Mouse (Mus musculus): Measurements from ENCODE around the gene Mptx2. TPM values are rescaled to one million over a fixed set of nuclear protein-coding genes. Genes with fewer than 3 reads are reported as not detected.
"Not testable (repeated sequence)": the region's sequence is repeated elsewhere in the genome, so short reads cannot be mapped to it uniquely, and the experiment has no call there.

The Mptx2 gene
- polyA plus RNA-seq (2012; rRNA removed), result 167 and 349 TPM in 2 replicates

DNA sequence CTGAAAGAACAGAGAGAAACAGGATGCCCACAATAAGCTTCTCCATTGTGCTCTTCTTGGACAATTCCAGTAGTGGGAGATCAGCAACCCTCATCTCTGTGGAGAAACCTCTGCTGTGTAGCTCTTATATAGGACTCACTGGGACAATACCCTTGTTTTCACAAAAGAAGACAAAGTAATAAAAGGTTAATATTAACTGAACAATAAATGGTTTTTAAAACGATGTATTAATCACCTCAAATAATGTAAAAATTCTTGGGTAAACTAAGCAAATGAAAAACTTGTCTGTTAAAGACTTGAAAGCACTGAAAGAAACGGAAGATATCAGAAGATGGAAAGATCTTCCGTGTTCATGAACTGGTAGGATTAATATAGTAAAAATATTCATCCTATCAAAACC, at the start of gene Mptx2:
Mptx2 (minus strand) TSS at position 101 of the 400 bp plus-strand sequence.
- WGBS, result 54% methylated on average over 3 of the region's 3 CpGs
- no peak for DNase-seq (ENCODE audit: low read depth, low spot score)

DNA sequence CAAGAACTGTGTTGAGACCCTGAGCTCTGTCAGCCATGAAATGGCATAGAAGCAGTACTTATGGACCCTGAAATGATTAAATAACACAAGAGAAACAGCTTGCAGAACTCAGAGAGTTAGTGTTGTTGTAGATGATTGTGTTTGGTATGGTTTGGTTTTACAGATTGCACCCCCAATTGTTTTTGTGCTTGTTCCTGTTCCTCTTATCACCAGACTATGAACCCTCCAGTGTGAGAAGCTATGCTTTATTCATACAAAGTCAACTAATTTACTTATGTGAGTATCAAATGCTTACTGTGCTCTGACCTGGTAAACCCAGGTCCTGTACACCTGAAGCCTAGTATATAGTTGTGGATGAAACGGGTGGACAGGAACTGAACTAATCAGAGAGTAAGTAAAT, 49.0 kb upstream of the Mptx2 start:
- DNase-seq (ENCODE audit: low read depth, low spot score), result no peak
- WGBS, result 24% methylated on average over 1 of the region's 1 CpGs

DNA sequence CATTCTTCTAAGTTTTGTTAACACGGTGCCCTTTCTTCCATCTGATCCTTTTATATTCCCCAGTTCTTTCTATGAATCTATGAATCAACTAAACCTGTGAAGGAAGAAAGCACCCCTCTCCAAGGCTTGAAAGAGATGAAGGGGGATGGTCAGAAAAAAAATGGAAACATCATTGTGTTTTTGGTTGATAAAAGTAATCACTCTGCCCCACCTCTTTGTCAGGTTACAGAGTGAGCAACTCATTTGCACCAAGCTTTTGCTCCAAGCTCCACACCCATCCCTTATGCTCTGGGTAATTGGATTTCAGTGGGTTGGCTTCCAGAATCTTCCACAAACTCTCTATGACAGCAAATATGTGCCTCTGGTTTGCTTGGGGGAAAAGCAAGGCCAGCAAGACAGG, 47.8 kb upstream of the Mptx2 start:
- no peak for DNase-seq (ENCODE audit: low read depth, low spot score)
- WGBS, result 94% methylated on average over 1 of the region's 1 CpGs

DNA sequence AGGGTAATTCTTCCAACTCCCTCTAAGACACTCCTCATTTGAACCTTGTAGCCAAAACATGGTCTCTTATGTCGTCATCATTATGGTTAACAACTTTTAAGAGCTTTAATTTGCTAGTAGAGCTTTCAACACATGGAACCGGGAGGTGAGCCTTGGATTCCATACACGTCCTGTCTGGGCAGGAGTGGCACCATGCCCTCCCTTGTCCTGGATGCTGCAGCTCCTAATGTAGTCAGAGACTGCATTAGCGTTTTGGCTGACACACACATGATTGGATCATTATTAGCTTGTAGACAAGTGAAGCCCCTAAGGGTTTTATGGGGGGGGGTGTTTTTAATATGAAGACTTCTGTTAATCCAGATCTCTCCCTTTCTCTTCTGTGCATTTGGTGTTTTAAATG, 47.4 kb upstream of the Mptx2 start:
- WGBS, result 50% methylated on average over 4 of the region's 4 CpGs
- DNase-seq (ENCODE audit: low read depth, low spot score), result no peak

DNA sequence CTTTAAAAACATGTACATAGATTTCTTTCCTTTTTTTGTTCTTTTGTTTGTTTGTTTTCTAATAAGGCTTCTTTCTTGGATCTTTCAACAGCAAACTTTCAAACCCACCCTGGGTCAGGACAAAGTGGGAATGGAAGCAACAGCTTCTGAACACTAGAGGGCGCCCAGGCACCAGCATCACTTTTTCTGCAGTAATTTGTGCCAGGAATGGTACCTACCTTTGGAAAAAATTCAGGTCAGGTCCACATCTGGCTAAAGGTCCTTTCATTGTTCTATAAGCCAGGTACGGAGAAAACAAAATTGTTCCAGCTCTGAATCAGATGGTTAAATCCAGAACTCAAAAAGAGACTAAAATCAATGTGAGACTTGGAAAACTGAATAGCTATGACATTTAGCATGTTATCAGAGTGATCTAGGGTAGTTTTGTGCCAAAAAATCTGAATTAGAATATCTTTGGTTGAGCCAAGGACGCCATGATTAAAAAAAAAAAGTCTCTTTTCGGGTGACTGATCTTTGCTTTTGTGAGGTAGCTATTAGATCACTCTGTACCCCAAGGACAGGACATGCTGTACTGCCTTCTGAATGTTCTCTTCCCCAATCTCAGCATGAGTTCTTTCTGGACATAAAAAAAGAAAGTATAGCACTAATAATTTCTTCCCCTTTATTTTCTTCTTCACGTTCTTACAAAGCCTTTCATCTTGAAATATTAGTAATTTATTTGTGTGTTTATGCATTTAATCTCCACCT, 46.4 kb upstream of the Mptx2 start:
- WGBS, result 27% methylated on average over 5 of the region's 5 CpGs

DNA sequence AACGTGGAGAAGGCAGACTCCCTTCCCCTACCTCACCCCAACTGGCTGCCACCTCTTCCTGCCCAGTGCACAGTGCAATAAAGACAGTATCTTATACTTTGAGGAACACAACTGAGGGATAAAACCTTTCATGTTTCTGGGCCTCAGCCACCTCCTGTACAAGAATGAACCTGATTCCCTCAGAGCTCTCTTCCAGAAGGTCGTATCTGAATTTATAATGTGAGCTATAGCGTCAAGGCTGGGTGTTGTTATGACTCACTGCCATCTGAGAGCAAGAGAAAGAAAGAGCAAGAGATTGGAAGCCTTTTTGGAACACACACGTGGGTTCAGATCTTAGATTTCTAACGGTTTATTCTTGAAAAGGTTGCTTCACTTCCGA, 44.7 kb upstream of the Mptx2 start:
- 60% methylated on average over 6 of the region's 6 CpGs for WGBS
- DNase-seq (ENCODE audit: low read depth, low spot score), result no peak

More for the DNA sequence above, 46.4 kb upstream of the Mptx2 start:
- DNase-seq (ENCODE audit: low read depth, low spot score), result no peak

DNA sequence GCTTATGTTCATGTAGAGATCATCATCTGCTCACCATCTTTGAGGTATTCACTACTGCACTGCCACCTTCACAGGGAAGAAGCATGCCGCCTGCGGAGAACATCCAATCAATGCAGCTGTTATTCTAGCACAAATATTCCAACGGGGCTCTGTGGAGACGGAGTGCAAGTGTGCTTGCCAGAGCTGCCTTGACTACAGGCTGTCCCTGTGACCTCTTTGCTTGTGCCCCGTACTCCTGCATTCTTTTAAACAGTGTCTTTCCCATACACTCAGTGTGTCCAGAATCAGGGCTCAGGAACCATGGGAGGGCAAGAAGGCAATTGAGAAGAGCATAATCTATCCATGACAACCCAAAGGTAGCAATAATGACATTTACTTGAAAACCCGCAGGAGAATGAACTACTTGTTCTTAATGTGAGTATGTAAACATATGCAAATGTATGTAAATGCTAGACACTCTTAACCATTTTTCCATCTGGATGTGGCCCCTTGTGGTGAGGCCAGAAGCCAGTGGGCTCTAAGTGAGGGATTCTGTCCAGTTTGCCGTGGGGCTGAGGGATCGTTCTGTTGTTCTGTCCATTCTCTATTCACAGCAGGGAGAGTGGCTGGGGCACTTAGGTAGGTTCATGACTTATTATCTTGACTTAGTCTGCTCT, 44.1 kb upstream of the Mptx2 start:
- no peak for DNase-seq (ENCODE audit: low read depth, low spot score)

DNA sequence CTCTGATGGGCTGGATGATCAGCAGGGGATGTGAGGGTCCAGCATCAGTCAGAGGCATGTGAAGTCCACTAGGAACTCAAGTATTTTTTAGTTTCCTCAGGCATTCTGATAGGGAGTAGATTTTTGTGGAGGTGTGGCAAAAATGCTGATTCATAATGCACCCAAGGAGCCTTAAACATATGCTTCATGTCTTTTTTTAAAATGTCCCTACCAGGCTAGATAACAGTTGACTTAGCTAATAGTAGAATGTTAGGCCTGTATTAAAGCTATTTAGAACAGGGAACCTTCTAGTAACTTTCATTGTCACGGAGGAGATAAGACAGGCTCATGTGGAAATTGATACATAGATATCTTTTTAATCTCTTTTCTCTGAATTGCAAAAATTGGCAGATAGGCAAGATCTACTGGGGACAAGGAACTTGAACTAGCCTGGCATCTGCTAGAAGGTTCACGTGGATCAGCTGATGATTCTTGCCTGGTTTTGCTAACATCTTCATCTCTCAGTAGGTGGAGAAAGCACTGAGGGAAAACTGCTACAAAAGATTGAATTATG, 40.4 kb upstream of the Mptx2 start:
- 84% methylated on average over 2 of the region's 2 CpGs for WGBS
- no peak for DNase-seq (ENCODE audit: low read depth, low spot score)

More for the DNA sequence above, 44.1 kb upstream of the Mptx2 start:
- 74% methylated on average over 8 of the region's 8 CpGs for WGBS

DNA sequence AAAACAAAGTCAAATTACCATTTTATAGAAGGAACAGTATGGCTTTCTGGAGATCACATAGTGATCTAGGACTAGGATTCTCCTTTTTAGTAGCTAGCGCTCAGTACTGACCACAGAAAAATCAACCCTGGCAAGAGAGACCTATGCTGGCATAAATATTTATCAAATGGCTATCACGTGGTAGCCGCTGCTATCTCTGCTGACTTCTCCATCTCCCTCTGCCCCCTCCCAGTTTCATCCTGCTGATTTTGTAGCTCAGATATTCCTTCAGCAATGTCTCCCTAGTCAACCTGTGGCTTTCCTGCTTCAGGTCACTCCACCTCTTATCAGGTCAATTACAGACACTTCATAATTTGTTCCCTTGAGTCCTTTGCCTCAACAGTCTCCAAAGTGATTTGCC, 38.1 kb upstream of the Mptx2 start:
- no peak for DNase-seq (ENCODE audit: low read depth, low spot score)
- 72% methylated on average over 3 of the region's 3 CpGs for WGBS

DNA sequence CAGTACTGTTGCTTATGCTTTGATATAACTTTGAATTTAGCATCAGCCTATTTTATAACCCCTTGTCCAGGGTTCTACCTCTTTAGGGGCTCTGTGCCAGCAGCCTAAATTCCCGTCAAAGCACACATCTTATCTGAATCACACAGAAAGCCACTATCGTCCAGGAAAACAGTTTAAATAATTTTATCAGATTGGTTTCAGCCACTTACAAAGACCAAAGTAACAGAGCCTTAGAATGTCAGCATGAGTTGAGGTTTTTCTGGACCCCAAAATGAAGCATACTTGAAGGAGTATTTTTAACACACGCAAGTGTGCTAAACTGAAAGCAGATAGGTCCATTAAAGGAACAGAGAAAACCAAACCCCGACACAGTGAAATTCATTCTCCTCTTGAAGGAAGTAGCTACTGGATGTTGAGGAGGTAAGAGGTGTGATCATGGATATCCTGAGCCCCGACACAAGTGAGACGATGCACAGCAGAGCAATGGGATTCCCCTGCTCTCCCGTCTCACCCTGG, 36.0 kb upstream of the Mptx2 start:
- 73% methylated on average over 7 of the region's 7 CpGs for WGBS
- not testable (repeated sequence) for DNase-seq (ENCODE audit: low read depth, low spot score)

DNA sequence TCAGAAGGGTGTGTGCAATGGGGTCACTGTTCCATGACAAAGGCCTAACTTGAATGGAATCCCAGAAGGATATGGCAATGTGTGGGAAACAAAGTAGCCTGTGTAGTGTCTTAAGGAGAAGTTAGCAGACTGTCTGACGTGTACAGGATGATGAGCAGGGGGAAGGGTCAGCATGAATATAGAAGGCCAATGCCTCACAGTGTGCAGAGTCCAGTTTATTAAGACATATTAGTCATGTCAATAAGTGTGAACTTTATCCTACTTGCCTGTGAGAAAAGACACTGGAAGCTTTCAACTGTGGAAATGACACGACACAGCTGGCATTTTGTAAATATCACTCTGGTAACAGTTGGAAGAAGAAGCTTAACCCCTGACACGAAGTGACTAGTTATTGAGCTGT, 25.2 kb upstream of the Mptx2 start:
- WGBS, result 41% methylated on average over 3 of the region's 3 CpGs
- not testable (repeated sequence) for DNase-seq (ENCODE audit: low read depth, low spot score)

DNA sequence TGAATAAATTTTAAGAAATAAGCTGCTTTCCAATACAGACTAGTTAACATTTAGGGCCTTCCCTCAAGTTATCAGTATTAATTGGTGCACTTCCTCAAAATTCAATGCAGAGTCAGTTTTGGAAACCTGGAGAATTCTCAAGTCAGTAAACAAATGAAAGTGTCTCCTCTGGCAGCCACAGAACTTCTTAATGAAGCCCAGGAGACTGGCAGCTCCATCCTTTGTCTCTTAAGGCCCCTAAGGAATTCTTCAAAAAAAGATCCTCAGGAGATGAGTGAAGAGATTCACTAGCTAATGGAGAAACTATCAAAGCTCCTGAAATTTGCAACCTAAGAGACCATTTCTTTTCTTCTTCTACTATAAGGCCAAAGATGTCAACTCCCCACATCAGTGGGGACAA, 11.9 kb downstream of the Mptx2 start, which contains the start of gene Olfr418:
Olfr418 (plus strand) TSS at position 301 of the 400 bp plus-strand sequence.
- DNase-seq (ENCODE audit: low read depth, low spot score), result no peak

DNA sequence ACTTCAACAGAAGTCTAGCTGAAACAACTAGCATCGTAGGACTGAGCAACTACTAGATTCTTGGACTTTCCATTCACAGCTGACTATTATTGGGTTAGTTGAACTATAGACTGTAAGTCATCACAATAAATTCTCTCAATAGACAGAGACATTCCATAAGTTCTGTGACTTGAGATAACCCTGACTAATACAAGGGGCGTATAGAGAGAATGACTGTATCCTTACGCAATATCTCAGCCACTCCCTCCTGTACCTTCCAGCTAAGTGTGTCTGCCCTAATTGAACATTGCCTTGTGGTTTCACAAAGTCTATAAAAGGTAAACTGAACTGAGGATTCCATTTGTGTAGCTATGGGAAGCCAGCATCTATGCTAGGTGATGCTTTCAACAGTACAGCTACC, 27.7 kb downstream of the Mptx2 start:
- DNase-seq (ENCODE audit: low read depth, low spot score), result no peak
- 47% methylated on average over 3 of the region's 3 CpGs for WGBS

DNA sequence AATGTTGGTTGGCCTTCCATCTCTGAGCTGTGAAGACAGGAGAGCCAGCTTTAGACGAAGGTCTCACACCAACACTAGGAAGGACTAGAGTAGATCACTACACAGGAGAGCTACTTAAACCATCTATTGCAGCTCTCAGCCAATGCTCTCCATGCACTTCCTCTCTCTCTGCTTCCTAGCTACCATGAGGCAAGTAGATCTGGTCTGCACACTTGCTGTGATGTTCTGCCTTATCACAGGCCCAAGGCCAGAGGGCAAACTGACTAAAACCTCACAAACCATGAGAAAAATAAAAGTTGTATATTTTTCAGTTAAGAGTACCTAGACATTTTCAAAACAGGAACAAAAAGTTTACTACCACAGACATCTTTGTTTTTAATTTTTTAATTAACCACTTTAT, 40.6 kb downstream of the Mptx2 start:
- DNase-seq (ENCODE audit: low read depth, low spot score), result not testable (repeated sequence)
- WGBS, result 85% methylated on average over 1 of the region's 1 CpGs

DNA sequence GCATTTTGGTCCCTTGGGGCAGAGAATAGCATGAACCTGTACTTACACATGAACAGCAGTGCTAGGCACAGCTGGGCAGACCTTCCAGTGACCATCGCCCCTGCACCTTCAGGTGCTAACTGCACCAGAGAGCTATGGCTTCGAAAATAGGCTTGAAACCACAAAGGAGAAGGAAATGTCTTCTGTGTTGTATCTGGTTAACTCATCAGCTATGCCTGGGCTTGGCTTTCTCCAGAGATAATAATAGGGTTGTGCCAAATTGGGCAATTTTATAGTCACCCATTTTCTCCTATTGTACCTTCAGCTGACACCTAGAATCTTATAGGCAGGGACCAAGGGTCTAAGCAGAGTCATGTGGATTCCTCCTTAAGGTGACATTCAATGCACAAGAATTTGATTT, 50.5 kb downstream of the Mptx2 start, which contains the start of gene Fcer1a:
Fcer1a (minus strand) TSS at position 134 of the 400 bp plus-strand sequence.
- WGBS, result 67% methylated on average over 2 of the region's 2 CpGs
- no peak for DNase-seq (ENCODE audit: low read depth, low spot score)

Other genes starting within 250 kb of the Mptx2 start
- not detected in 2 replicates for gene Olfr1408, start 140.4 kb downstream of the Mptx2 start, polyA plus RNA-seq (2012; rRNA removed)
- not detected in 2 replicates for gene Olfr1406, start 87.1 kb downstream of the Mptx2 start, polyA plus RNA-seq (2012; rRNA removed)
- not detected in 2 replicates for gene Olfr218, start 80.0 kb downstream of the Mptx2 start, polyA plus RNA-seq (2012; rRNA removed)
- gene Olfr1404, start 65.4 kb downstream of the Mptx2 start, polyA plus RNA-seq (2012; rRNA removed), result not detected in 2 replicates
- gene Fcer1a, start 50.6 kb downstream of the Mptx2 start, polyA plus RNA-seq (2012; rRNA removed), result 0.17 and 1.0 TPM in 2 replicates
- gene Olfr418, start 11.8 kb downstream of the Mptx2 start, polyA plus RNA-seq (2012; rRNA removed), result not detected in 2 replicates
- 9.8 and 13.6 TPM in 2 replicates for gene Ackr1, start 56.0 kb upstream of the Mptx2 start, polyA plus RNA-seq (2012; rRNA removed)
- 6.1 and 7.0 TPM in 2 replicates for gene Aim2, start 73.1 kb upstream of the Mptx2 start, polyA plus RNA-seq (2012; rRNA removed)
- gene Cadm3, start 89.9 kb upstream of the Mptx2 start, polyA plus RNA-seq (2012; rRNA removed), result 6.2 and 7.5 TPM in 2 replicates
- 1.0 and 1.2 TPM in 2 replicates for gene Ifi206, start 213.3 kb upstream of the Mptx2 start, polyA plus RNA-seq (2012; rRNA removed)

Data from large intestine, adult 2 months (tissue).